Mouse (Mus musculus): ENCODE measurements around the gene Prr14l. TPM values are rescaled to one million over a fixed set of nuclear protein-coding genes. Genes with fewer than 3 reads are reported as not detected.
"Not testable (repeated sequence)": the region's sequence is repeated elsewhere in the genome, so short reads cannot be mapped to it uniquely, and the experiment has no call there.

The Prr14l gene
- polyA plus RNA-seq, 1 experiment, result 27.6 TPM

DNA sequence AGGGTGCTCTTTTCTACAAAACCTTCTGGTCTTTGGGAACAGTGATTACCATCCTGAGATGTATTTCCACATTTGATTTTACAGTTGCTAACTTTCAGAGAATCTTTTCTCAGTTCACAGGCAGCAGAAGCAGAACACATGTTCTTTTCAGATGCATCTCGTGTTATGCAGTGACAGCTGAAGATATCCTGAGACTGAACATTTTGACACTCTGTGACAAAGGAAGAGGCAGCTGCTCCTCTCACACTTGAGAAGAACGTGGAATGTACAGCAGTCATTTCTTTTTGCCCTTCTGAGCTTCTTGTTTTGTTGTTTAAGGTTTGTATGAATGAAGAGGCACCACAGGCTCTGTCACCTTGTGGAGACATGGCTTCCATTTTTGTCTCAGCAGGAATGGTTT is 24.0 kb downstream of the Prr14l start:
- WGBS, result 90% methylated on average over 2 of the region's 2 CpGs
- H3K4me1 ChIP-seq (ENCODE audit: control insufficient read depth, insufficient read depth, low read length), result no peaks in the 10 kb centered on the region
- TF ChIP-seq POLR2A (IDR thresholded peaks at IDR 0.05; ENCODE audit: borderline replicate concordance, control insufficient read depth, low read depth, low read length), result no peak
- H3K27ac ChIP-seq (ENCODE audit: control insufficient read depth, insufficient read depth, low read depth, low read length, poor library complexity), result no peak overlapping the region
- H3K4me3 ChIP-seq (replicated peaks; ENCODE audit: control insufficient read depth, low read depth, low read length), result no peak overlapping the region

- H3K4me3 ChIP-seq (replicated peaks; ENCODE audit: control insufficient read depth, low read depth, low read length); H3K4me1 ChIP-seq (ENCODE audit: control insufficient read depth, insufficient read depth, low read length); H3K27ac ChIP-seq (ENCODE audit: control insufficient read depth, insufficient read depth, low read depth, low read length, poor library complexity): not testable (repeated sequence)
- 79% methylated on average over 1 of the region's 1 CpGs for WGBS
These were observed 25.3 kb downstream of the Prr14l start for GRCm38 (mm10) chr5:32828766-32829165.

DNA sequence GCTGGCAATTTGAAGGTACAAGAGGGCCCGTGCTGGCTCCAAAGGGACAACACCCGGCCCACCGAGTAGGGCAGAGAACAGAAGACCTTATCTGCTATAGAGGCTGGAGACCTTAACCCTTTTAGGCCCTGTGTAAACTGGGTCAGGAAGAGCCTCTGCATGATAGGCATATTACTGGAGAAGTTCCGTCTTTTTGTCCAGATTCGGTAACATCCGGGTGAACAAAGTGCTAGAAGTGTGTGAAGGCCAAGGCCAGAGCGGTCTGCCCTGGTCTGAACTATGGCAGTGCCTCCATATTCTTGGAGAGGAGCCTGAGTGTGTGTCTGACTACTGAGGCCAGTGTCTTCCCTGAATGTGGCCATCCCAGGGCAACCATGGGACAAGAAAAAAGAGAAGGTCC is 27.0 kb downstream of the Prr14l start, which contains the start of gene Gm20671:
Gene Gm20671 (minus strand): TSS at position 101 of the 400 bp plus-strand sequence.
- no peak within 1 kb of the TSS for H3K27ac ChIP-seq (ENCODE audit: control insufficient read depth, insufficient read depth, low read depth, low read length, poor library complexity)
- H3K4me1 ChIP-seq (ENCODE audit: control insufficient read depth, insufficient read depth, low read length), result no peaks in the 10 kb centered on the region
- WGBS, result 95% methylated on average over 7 of the region's 7 CpGs
- H3K4me3 ChIP-seq (replicated peaks; ENCODE audit: control insufficient read depth, low read depth, low read length), result no peak within 1 kb of the TSS
- no peak for TF ChIP-seq CTCF (IDR thresholded peaks at IDR 0.05; ENCODE audit: control insufficient read depth, insufficient read depth, low read length)
- TF ChIP-seq POLR2A (IDR thresholded peaks at IDR 0.05; ENCODE audit: borderline replicate concordance, control insufficient read depth, low read depth, low read length), result no peak

DNA sequence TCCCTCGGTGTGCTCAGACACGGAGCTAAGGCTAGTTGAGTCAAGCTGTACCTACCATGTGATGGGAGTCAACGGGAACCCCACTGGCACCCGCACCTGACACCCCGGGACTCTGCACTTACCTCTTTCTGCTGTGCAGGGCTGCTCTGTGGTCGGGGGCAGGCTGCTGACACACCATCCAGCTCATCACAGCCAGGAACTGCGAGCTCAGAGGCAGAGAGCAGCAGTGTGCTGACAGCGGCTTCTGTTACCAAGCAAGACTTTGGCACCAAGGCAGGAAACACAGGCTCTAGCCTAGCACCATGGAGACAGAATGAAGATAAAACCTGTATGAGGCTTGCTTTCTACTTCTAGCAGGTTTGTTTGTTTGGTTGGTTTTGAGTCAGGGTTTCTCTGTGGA is 33.6 kb downstream of the Prr14l start:
- 88% methylated on average over 8 of the region's 8 CpGs for WGBS
- H3K4me1 ChIP-seq (ENCODE audit: control insufficient read depth, insufficient read depth, low read length), result no peaks in the 10 kb centered on the region
- H3K4me3 ChIP-seq (replicated peaks; ENCODE audit: control insufficient read depth, low read depth, low read length), result no peak overlapping the region
- TF ChIP-seq POLR2A (IDR thresholded peaks at IDR 0.05; ENCODE audit: borderline replicate concordance, control insufficient read depth, low read depth, low read length) (no peak), CTCF (IDR thresholded peaks at IDR 0.05; ENCODE audit: control insufficient read depth, insufficient read depth, low read length) (no peak)
- no peak overlapping the region for H3K27ac ChIP-seq (ENCODE audit: control insufficient read depth, insufficient read depth, low read depth, low read length, poor library complexity)

- WGBS, result 91% methylated on average over 4 of the region's 4 CpGs
- H3K4me3 ChIP-seq (replicated peaks; ENCODE audit: control insufficient read depth, low read depth, low read length), result no peak overlapping the region
- TF ChIP-seq POLR2A (IDR thresholded peaks at IDR 0.05; ENCODE audit: borderline replicate concordance, control insufficient read depth, low read depth, low read length) (no peak), CTCF (IDR thresholded peaks at IDR 0.05; ENCODE audit: control insufficient read depth, insufficient read depth, low read length) (no peak)
- no peaks in the 10 kb centered on the region for H3K4me1 ChIP-seq (ENCODE audit: control insufficient read depth, insufficient read depth, low read length)
- no peak overlapping the region for H3K27ac ChIP-seq (ENCODE audit: control insufficient read depth, insufficient read depth, low read depth, low read length, poor library complexity)
These were observed 38.7 kb downstream of the Prr14l start for GRCm38 (mm10) chr5:32815396-32815795.

DNA sequence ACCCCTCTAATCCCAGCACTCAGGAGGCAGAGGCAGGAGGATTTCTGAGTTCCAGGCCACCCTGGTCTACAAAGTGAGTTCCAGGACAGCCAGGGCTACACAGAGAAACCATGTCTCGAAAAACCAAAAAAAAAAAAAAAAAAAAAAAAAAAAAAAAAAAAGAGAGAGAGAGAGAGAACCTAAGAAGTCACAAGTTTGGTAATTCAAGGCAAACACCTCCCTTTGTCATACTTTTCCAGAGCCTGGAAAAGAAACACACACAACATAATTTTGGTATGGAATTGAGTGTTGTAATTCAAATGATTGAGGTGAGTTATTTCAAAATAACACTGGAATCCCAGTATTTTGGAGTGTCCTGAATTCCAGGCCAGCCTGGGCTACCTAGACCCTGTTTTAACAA is 67.6 kb downstream of the Prr14l start:
- not testable (repeated sequence) for H3K27ac ChIP-seq (ENCODE audit: control insufficient read depth, insufficient read depth, low read depth, low read length, poor library complexity); H3K4me3 ChIP-seq (replicated peaks; ENCODE audit: control insufficient read depth, low read depth, low read length); H3K4me1 ChIP-seq (ENCODE audit: control insufficient read depth, insufficient read depth, low read length)
- 60% methylated on average over 1 of the region's 1 CpGs for WGBS

GRCm38 (mm10) chr5:32785313-32785915 is 68.6 kb downstream of the Prr14l start, which contains the start of gene Pisd:
TSS of gene Pisd (minus strand) at chr5:32785646.
- TF ChIP-seq CTCF (IDR thresholded peaks at IDR 0.05; ENCODE audit: control insufficient read depth, insufficient read depth, low read length) (0 out of 2 replicates have a peak, but pooled peaks have one; percentile 17), POLR2A (IDR thresholded peaks at IDR 0.05; ENCODE audit: borderline replicate concordance, control insufficient read depth, low read depth, low read length) (peak; percentile 63; the same call in 1 of the 2 replicates)
- Histone ChIP-seq H3K4me1 (ENCODE audit: control insufficient read depth, insufficient read depth, low read length) (no peaks in the 10 kb centered on the region), H3K4me3 (replicated peaks; ENCODE audit: control insufficient read depth, low read depth, low read length) (peak within 1 kb of the TSS; percentile 99), H3K27ac (ENCODE audit: control insufficient read depth, insufficient read depth, low read depth, low read length, poor library complexity) (no peak within 1 kb of the TSS; the same call in 1 of the 2 replicates)
- under 1% methylated on average over 52 of the region's 52 CpGs for WGBS

- no peak for TF ChIP-seq CTCF (IDR thresholded peaks at IDR 0.05; ENCODE audit: control insufficient read depth, insufficient read depth, low read length)
- TF ChIP-seq POLR2A (IDR thresholded peaks at IDR 0.05; ENCODE audit: borderline replicate concordance, control insufficient read depth, low read depth, low read length), result no peak
- H3K4me1 ChIP-seq (ENCODE audit: control insufficient read depth, insufficient read depth, low read length), result no peaks in the 10 kb centered on the region
- 12% methylated on average over 5 of the region's 5 CpGs for WGBS
- no peak overlapping the region for H3K27ac ChIP-seq (ENCODE audit: control insufficient read depth, insufficient read depth, low read depth, low read length, poor library complexity)
- H3K4me3 ChIP-seq (replicated peaks; ENCODE audit: control insufficient read depth, low read depth, low read length), result peak overlapping the region; percentile 99
These were observed 69.3 kb downstream of the Prr14l start for GRCm38 (mm10) chr5:32784726-32785125.

DNA sequence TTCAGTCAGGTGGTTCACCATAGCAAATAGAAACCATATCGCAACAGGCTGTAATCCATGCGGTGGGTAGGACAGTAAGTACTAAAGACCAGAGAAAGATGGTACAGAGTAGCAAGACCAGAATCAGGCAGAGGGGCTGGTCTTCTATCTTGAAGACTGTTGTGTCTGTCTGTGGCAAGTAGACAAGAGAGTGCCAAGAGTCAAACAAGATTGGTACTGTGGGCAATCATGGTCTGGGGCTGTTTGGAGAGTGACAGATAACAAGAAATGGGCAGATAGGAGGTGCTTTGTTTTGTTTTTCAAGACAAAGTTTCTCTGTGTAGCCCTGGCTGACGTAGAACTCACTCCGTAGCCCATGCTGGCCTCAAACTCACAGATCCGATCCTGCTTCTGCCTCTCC is 72.5 kb downstream of the Prr14l start:
- WGBS, result 73% methylated on average over 5 of the region's 5 CpGs

More for the DNA sequence above, 72.5 kb downstream of the Prr14l start:
- TF ChIP-seq POLR2A (IDR thresholded peaks at IDR 0.05; ENCODE audit: borderline replicate concordance, control insufficient read depth, low read depth, low read length), result no peak
- no peak for TF ChIP-seq CTCF (IDR thresholded peaks at IDR 0.05; ENCODE audit: control insufficient read depth, insufficient read depth, low read length)
- Histone ChIP-seq H3K4me3 (replicated peaks; ENCODE audit: control insufficient read depth, low read depth, low read length) (no peak overlapping the region), H3K27ac (ENCODE audit: control insufficient read depth, insufficient read depth, low read depth, low read length, poor library complexity) (no peak overlapping the region), H3K4me1 (ENCODE audit: control insufficient read depth, insufficient read depth, low read length) (no peaks in the 10 kb centered on the region)
